Mouse (Mus musculus): ENCODE measurements around the gene Sars. TPM values are rescaled to one million over a fixed set of nuclear protein-coding genes. Genes with fewer than 3 reads are reported as not detected.

Gene Sars
- polyA plus RNA-seq, 1 experiment: 376 TPM

- no peak overlapping the region for H3K4me3 ChIP-seq (ENCODE audit: insufficient read depth, low read length)
- peaks cover 9% of the 10 kb centered on the region for H3K4me1 ChIP-seq (ENCODE audit: control insufficient read depth, insufficient read depth, low read length)
- H3K27ac ChIP-seq (ENCODE audit: insufficient read depth, low read length): no peak overlapping the region
- TF ChIP-seq CTCF (IDR thresholded peaks at IDR 0.05; ENCODE audit: borderline replicate concordance, insufficient read depth, low read length): peak; percentile 81
- TF ChIP-seq POLR2A (IDR thresholded peaks at IDR 0.05; ENCODE audit: low read depth, low read length): no peak
Measured at GRCm38 (mm10) chr3:108380695-108381094, 64.3 kb downstream of the Sars start.

GRCm38 (mm10) chr3:108378875-108379663 lies 65.9 kb downstream of the Sars start:
- Histone ChIP-seq H3K4me3 (ENCODE audit: insufficient read depth, low read length) (no peak overlapping the region), H3K27ac (ENCODE audit: insufficient read depth, low read length) (no peak overlapping the region), H3K4me1 (ENCODE audit: control insufficient read depth, insufficient read depth, low read length) (peaks cover 9% of the 10 kb centered on the region)

More at GRCm38 (mm10) chr3:108378875-108379663, 65.9 kb downstream of the Sars start:
- TF ChIP-seq CTCF (IDR thresholded peaks at IDR 0.05; ENCODE audit: borderline replicate concordance, insufficient read depth, low read length): no peak
- no peak for TF ChIP-seq POLR2A (IDR thresholded peaks at IDR 0.05; ENCODE audit: low read depth, low read length)

Other genes starting within 250 kb of the Sars start
- 2.7 and 3.5 TPM in 2 replicates for gene Cyb561d1, start 244.0 kb downstream of the Sars start, polyA plus RNA-seq (2011; ENCODE audit: insufficient read length, low read depth, missing spikeins)
- 4.1 and 6.2 TPM in 2 replicates for gene Atxn7l2, start 234.3 kb downstream of the Sars start, polyA plus RNA-seq (2011; ENCODE audit: insufficient read length, low read depth, missing spikeins)
- not detected in 2 replicates for gene Sypl2, start 218.6 kb downstream of the Sars start, polyA plus RNA-seq (2011; ENCODE audit: insufficient read length, low read depth, missing spikeins)
- gene Psma5, start 188.3 kb downstream of the Sars start, polyA plus RNA-seq (2011; ENCODE audit: insufficient read length, low read depth, missing spikeins): 118 and 123 TPM in 2 replicates
- 14.0 and 19.2 TPM in 2 replicates for gene Sort1, start 161.1 kb downstream of the Sars start, polyA plus RNA-seq (2011; ENCODE audit: insufficient read length, low read depth, missing spikeins)
- not detected in 2 replicates for gene Mybphl, start 80.3 kb downstream of the Sars start, polyA plus RNA-seq (2011; ENCODE audit: insufficient read length, low read depth, missing spikeins)
- 149 and 152 TPM in 2 replicates for gene Psrc1, start 61.4 kb downstream of the Sars start, polyA plus RNA-seq (2011; ENCODE audit: insufficient read length, low read depth, missing spikeins)
- 1.8 and 1.9 TPM in 2 replicates for gene Celsr2, start 29.7 kb downstream of the Sars start, polyA plus RNA-seq (2011; ENCODE audit: insufficient read length, low read depth, missing spikeins)
- gene 1700013F07Rik, start 88.9 kb upstream of the Sars start, polyA plus RNA-seq (2011; ENCODE audit: insufficient read length, low read depth, missing spikeins): not detected in 2 replicates
- gene 5330417C22Rik, start 91.3 kb upstream of the Sars start, polyA plus RNA-seq (2011; ENCODE audit: insufficient read length, low read depth, missing spikeins): not detected in 2 replicates
- 63.4 and 72.1 TPM in 2 replicates for gene Tmem167b, start 117.3 kb upstream of the Sars start, polyA plus RNA-seq (2011; ENCODE audit: insufficient read length, low read depth, missing spikeins)
- 33.9 and 37.0 TPM in 2 replicates for gene Taf13, start 126.5 kb upstream of the Sars start, polyA plus RNA-seq (2011; ENCODE audit: insufficient read length, low read depth, missing spikeins)
- gene Wdr47, start 146.1 kb upstream of the Sars start, polyA plus RNA-seq (2011; ENCODE audit: insufficient read length, low read depth, missing spikeins): 17.9 and 18.2 TPM in 2 replicates
- gene Clcc1, start 208.7 kb upstream of the Sars start, polyA plus RNA-seq (2011; ENCODE audit: insufficient read length, low read depth, missing spikeins): 32.7 and 37.9 TPM in 2 replicates